Mouse (Mus musculus): ENCODE results near the gene Trim27.

Trim27 gene

DNA sequence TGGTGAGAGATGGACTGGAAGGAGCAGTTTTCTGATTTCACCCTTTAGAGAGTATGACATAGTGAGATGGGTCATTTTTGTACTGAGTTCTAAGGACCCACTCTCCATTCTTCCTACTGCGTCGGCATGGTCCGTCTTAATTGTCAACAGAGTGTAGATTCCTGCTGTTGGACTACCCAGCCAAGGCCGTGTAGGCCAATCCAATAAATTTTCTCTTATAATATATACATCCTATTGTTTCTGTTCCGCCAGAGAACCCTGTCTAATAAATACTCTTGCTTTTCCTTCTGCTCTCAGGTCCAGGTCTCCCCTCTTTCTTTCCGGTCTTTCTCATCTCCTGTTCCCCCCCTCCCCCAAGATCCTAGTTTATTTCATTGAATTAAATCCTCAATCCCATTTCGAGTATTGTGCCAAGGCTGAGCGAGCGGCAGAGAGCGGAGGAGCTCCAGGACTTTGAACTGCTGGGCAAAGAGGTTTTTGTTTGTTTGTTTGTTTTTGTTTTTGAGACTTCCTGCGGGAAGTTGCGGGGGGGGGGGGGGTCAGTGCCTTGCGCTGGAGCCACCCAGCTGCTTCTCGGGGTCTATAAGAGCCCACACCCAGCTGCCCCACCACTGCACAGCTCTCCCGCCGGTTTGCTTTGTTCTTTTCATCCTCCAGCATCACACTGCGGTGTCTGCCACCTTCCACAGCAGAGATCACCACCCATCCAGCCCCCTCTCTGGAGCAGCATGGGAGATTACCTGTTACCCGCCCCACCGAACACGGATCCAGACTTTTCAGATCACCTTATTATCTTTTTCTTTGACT, 42.6 kb downstream of the Trim27 start:
- DNase-seq (ENCODE audit: low spot score in 2 of 2) = no peak

DNA sequence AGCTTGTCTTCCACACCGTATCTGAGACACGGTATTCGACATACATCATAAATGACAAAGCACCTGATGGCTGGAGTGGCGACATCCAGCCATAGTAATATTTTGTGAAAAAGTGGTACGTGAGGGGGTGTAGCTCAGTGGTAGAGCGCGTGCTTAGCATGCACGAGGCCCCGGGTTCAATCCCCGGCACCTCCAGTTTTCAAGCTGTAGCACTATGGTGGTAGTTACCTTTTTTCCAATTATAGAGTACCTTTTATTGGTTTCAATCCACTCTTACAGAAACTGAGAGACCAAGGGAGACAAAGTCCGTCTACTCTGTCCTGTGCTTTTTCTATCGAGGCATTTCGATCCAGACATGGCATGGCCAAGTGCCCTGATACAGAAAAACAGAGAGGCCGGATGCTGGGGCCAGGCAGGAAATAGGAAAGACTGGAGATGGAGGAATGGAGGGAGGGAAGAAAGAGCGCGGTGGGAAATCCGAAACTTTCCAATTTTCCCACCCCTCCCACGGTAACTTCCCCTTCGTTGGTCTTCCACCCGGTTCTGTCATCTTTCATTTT, 43.3 kb downstream of the Trim27 start:
- peak; percentile 65 to 93 for DNase-seq (ENCODE audit: low spot score in 2 of 2)

GRCm38 (mm10) chr13:21223242-21223655, 44.0 kb downstream of the Trim27 start:
- no peak for DNase-seq (ENCODE audit: low spot score in 2 of 2)

DNA sequence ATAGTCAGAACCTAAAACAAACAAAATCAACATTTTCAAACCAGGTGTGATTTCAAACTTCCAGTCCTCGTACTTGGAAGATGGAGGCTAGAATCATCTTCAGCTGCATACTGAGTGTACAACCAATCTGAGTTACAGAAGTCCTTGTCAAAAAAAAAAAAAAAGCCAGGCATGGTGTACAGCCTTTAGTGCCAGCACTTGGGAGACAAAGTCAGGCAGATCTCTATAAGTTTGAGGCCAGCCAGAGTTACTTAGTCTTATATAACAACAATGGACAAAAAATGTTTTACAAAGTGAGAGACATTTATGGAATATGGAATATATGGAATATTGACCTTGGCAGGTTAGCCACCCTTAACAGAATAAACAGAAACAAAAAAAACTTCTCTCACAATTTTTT, 45.1 kb downstream of the Trim27 start:
- DNase-seq (ENCODE audit: low spot score in 2 of 2) = no peak

DNA sequence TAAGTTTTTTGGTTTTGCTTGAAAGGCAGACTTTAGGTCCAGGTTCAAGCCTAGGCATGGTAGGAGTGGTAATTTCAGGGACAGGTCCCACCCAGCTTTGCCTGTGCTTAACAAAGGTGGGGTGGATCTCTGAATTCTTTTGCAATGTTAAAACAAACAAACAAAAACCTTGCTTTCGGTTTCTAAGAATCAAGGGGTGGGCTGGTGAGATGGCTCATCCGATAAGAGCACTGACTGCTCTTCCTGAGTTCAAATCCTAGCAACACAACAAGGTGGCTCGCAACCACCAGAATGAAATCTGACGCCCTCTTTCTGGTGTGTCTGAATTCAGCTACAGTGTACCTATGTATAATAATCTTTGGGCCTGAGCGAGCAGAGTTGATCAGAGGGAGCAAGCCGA, 46.0 kb downstream of the Trim27 start:
- no peak for DNase-seq (ENCODE audit: low spot score in 2 of 2)

DNA sequence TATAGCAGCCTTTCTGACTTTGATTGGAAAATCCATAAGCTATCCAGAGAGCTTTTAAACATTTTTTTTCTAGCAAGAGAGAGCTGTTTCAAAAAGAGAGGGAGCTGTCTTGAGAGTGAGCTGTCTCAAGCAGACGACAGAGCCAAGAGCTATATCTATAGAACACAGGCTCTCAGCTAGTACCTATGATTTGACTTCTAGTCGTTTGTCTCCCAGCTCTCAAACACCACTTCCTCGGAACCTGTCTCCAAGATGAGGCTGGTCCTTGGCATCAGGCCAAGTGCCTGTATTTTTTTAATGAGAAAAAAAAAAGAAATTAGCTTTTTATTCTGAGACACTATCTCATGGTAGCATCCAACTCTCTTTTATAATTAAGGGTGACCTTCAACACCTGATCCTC, 46.8 kb downstream of the Trim27 start:
- DNase-seq (ENCODE audit: low spot score in 2 of 2) = no peak

GRCm38 (mm10) chr13:21233732-21234705, 54.8 kb downstream of the Trim27 start:
- peak; percentile 58 to 90 for DNase-seq (ENCODE audit: low spot score in 2 of 2)

- DNase-seq (ENCODE audit: low spot score in 2 of 2) = no peak
Observed at GRCm38 (mm10) chr13:21236714-21237113, 57.5 kb downstream of the Trim27 start.

DNA sequence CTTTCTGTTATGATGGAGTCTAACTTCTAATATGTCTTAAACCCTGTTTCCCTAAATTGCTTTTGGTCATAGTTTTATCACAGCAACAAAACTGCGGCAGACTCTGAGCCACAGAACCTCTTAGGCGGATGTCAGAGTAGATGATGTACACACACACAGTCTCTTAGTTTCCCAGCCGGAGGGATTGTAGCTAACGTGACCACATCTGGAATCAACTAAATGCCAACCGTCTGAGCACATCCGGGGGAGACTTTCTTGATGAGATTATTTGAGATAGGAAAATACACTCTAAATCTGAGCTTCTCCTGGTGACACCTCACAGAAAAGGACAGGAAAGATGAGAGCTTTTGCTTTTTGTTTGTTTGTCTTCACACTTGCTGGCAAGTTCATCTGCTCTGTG, 57.9 kb downstream of the Trim27 start:
- DNase-seq (ENCODE audit: low spot score in 2 of 2) = no peak

DNA sequence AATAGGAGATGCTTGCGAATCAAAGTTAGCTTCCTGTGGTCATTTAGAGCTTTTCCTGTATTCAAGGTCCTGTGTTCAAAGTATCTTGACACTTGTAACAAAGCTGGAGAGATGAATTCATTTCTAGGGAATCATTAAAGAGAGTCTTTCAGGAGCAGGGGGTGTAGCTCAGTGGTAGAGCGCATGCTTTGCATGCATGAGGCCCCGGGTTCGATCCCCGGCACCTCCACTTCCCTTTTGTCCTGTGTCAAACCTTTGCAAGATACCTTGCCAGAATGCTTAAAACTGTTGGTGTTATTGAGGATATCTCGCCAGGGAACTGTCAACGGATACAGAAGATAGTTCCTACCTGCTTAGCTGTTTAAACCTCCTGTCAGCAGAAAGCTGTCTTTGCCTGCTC, 61.5 kb downstream of the Trim27 start:
- peak in 1 of 2 experiments; percentile 27 for DNase-seq (ENCODE audit: low spot score in 2 of 2)

DNA sequence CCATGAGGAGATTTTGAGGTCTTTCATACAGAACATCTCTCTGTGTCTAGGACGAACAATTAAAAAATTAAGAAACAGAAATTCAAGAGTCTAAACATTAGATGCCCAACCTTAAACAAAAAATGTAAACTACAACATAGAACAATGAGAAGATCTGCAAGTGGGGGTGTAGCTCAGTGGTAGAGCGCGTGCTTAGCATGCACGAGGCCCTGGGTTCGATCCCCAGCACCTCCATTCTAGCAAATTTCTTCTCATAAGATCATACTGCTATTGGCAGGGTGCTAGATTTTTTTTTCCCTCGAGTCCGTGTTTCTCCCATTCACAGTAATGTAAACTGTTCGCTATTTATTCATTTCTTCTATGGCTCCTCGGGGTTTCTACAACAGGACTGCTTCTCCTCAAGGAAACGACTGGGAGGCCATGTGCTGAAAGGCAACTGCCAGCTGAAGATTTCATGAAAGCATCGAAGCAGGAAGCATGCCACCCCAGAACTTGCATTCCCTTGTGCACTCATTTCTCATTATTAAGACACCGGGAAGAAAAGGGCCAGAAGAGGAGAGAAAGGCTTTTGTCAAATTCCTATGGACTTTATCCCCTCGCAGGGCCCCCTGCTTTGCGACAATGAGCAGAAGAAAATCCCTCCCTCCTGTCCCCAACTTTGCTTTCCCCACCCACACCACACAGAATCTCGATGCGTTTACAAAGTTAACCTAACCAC, 63.3 kb downstream of the Trim27 start:
- no peak for DNase-seq (ENCODE audit: low spot score in 2 of 2)

DNA sequence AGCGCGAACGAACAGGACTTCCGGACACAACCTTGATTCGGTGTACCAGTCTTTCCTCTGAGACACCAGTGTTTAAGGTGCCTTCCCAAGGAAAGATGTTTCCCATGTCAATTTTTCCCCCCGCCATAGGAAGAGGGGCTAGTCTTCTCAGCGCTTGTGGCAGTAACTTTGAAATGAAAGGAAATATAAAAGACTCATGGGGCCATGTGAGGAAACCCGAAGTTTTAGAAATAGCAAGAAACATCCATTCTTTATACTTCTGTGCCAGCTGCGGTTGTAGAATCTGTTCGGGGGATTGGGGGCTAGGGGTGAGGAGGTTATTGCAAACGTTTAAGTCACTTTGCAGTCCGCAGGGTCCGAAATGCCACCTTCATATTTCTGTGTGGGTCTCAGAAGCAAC, 64.0 kb downstream of the Trim27 start:
- no peak for DNase-seq (ENCODE audit: low spot score in 2 of 2)

DNA sequence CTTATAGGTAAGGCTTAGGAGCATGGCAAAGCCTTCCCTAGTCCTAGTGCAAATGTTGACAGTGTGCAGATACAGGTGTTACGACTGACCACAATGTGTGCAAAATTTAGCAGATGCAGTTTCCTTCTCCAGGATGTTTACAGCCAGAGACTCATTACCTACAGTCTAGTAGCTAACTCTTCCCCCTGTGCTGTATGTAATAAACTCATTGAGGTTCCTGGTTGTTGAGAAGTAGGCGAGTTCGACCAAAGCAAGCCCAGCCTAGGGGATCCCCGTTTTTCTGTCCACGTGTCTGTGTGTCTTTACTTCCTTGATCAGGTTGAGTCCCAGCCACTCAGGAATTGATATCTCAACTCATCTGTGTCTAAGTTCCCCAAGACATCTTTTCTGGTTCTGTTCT, 64.8 kb downstream of the Trim27 start:
- DNase-seq (ENCODE audit: low spot score in 2 of 2) = no peak
